Mouse (Mus musculus) G1E (cell line): Measurements from ENCODE around the gene Olfr1284.

Source experiments
- CTCF ChIP-seq: IDR thresholded peaks from 2 replicates; pipeline ENCODE4 v1.5.1; 2012; ENCODE audit warnings: low read depth, low read length, inconsistent platforms, mixed read lengths
- GATA1 ChIP-seq: IDR thresholded peaks from 2 replicates; pipeline ENCODE4 v1.6.1; 2012; ENCODE audit warnings: borderline replicate concordance, low read length, inconsistent platforms, mixed read lengths
- GATA2 ChIP-seq: IDR thresholded peaks from 2 replicates; pipeline ENCODE4 v1.6.1; 2012; ENCODE audit warnings: low read depth, low read length, inconsistent platforms, borderline replicate concordance
- POLR2AphosphoS5 ChIP-seq: IDR thresholded peaks from 2 replicates; pipeline ENCODE4 v1.6.1; 2012; ENCODE audit warnings: low read depth, low read length, inconsistent platforms; ENCODE audit not compliant: insufficient replicate concordance
- TAL1 ChIP-seq: conservative IDR thresholded peaks from 2 replicates; pipeline ENCODE4 v1.6.1; 2012; ENCODE audit warnings: low read depth, low read length, inconsistent platforms, mixed read lengths

- TF ChIP-seq CTCF (no peak), POLR2AphosphoS5 (no peak), GATA1 (no peak), TAL1 (no peak), GATA2 (no peak)
These were observed 8.8 kb upstream of the Olfr1284 start, which contains the start of gene Olfr1283 for GRCm38 (mm10) chr2:111366490-111366889.
